Mouse (Mus musculus) c-Kit-positive CD71-positive TER-119-negative erythroid progenitor cells, embryonic 14.5 days (primary cell): ENCODE results near the gene Psma4.
A peak's percentile ranks its signal among the peaks of the same experiment; 100 is the strongest.
"Not testable (repeated sequence)": the region's sequence is repeated elsewhere in the genome, so short reads cannot be mapped to it uniquely, and the experiment has no call there.

Source experiments
- DNase-seq: peaks from one replicate; pipeline ENCODE4 v3.0.0-alpha.2; 2013; ENCODE audit warnings: low read depth

Psma4 gene

GRCm38 (mm10) chr9:54950575-54951321 is at the start of gene Psma4, which contains the start of gene AY074887:
Gene Psma4 (plus strand): TSS chr9:54950790.
Gene AY074887 (minus strand): TSS chr9:54950998.
- DNase-seq = peak; percentile 86

- DNase-seq = no peak
Observed at GRCm38 (mm10) chr9:54909446-54909845, 41.1 kb upstream of the Psma4 start.

- DNase-seq = no peak
Observed at GRCm38 (mm10) chr9:54915576-54915975, 35.0 kb upstream of the Psma4 start.

- DNase-seq = no peak
Observed at GRCm38 (mm10) chr9:54916401-54916800, 34.2 kb upstream of the Psma4 start.

GRCm38 (mm10) chr9:54917010-54917677 is 33.4 kb upstream of the Psma4 start, which contains the start of gene Hykk:
Gene Hykk (plus strand): TSS chr9:54917283.
- DNase-seq = peak; percentile 58

- no peak for DNase-seq
Observed at GRCm38 (mm10) chr9:54918191-54918590, 32.4 kb upstream of the Psma4 start.

- DNase-seq = no peak
Observed at GRCm38 (mm10) chr9:54918781-54919180, 31.8 kb upstream of the Psma4 start.

GRCm38 (mm10) chr9:54919946-54920345 is 30.6 kb upstream of the Psma4 start:
- no peak for DNase-seq

GRCm38 (mm10) chr9:54930741-54931140 is 19.8 kb upstream of the Psma4 start:
- no peak for DNase-seq

GRCm38 (mm10) chr9:54931765-54932164 is 18.8 kb upstream of the Psma4 start:
- no peak for DNase-seq

GRCm38 (mm10) chr9:54932379-54932778 is 18.2 kb upstream of the Psma4 start:
- no peak for DNase-seq

GRCm38 (mm10) chr9:54942071-54942470 is 8.5 kb upstream of the Psma4 start:
- no peak for DNase-seq

GRCm38 (mm10) chr9:54944467-54944866 is 6.1 kb upstream of the Psma4 start:
- DNase-seq = no peak

- DNase-seq = no peak
Observed at GRCm38 (mm10) chr9:54946256-54946655, 4.3 kb upstream of the Psma4 start.

- DNase-seq = no peak
Observed at GRCm38 (mm10) chr9:54949465-54949864, 1.1 kb upstream of the Psma4 start.

- not testable (repeated sequence) for DNase-seq
Observed at GRCm38 (mm10) chr9:54950162-54950561, 428 bp upstream of the Psma4 start.

GRCm38 (mm10) chr9:54961059-54961458 is 10.5 kb downstream of the Psma4 start:
- no peak for DNase-seq

GRCm38 (mm10) chr9:54963669-54964068 is 13.1 kb downstream of the Psma4 start:
- DNase-seq = no peak

- DNase-seq = no peak
Observed at GRCm38 (mm10) chr9:54969972-54970637, 19.5 kb downstream of the Psma4 start.

GRCm38 (mm10) chr9:54980674-54981073 is 30.1 kb downstream of the Psma4 start, which contains the start of gene Chrna5:
Gene Chrna5 (plus strand): TSS chr9:54980880.
- no peak for DNase-seq

- DNase-seq = peak; percentile 15
Observed at GRCm38 (mm10) chr9:54981291-54982191, 31.0 kb downstream of the Psma4 start.

GRCm38 (mm10) chr9:54982401-54982800 is 31.8 kb downstream of the Psma4 start:
- no peak for DNase-seq
